Mouse (Mus musculus): ENCODE results near the gene Defb13. TPM values are rescaled to one million over a fixed set of nuclear protein-coding genes. Genes with fewer than 3 reads are reported as not detected.
"Not testable (repeated sequence)": the region's sequence is repeated elsewhere in the genome, so short reads cannot be mapped to it uniquely, and the experiment has no call there.

The Defb13 gene
- not detected in 2 replicates for polyA plus RNA-seq (2015; fragmentation: Nextera tagmentation; extraction: Ambion mirVana)

DNA sequence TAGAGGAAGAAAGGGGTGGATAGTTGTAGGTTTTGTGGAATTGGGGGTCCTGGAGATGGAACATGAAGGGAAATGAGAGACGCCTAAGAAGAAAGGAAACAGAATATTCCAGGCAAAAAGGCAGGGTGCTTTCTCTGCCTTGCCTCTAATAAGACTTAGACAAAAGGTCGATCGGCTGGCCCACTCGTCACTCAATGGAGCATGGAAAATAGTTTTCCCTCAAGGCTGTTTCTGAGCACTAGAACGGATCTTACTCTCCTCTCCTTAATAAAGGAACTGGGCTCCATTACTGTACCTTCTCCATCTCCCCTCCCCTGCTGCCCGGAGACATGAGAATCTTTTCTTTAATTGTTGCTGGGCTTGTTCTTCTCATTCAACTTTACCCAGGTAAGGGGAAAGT is at the start of gene Defb13:
Gene Defb13 (plus strand): TSS at position 301 of the 400 bp plus-strand sequence.
- H3K4me2 ChIP-seq (ENCODE audit: low read depth, low read length): no peak within 1 kb of the TSS
- no peaks in the 10 kb centered on the region for H3K27me3 ChIP-seq (ENCODE audit: control insufficient read depth, insufficient read depth, low read length)
- H3K9ac ChIP-seq (ENCODE audit: low read length): no peak within 1 kb of the TSS
- no peak within 1 kb of the TSS for H3K4me3 ChIP-seq (replicated peaks; ENCODE audit: low read length)
- no peaks in the 10 kb centered on the region for H3K4me1 ChIP-seq (ENCODE audit: control insufficient read depth, insufficient read depth, low read length)
- H3K9me3 ChIP-seq (replicated peaks; ENCODE audit: control insufficient read depth, low read length): no peaks in the 10 kb centered on the region
- H3K27ac ChIP-seq (ENCODE audit: low read length): no peak within 1 kb of the TSS
- ATAC-seq (ENCODE audit: insufficient read depth, low FRiP score): no peak
- WGBS: 81% methylated on average over 6 of the region's 6 CpGs
- no peaks in the 10 kb centered on the region for H3K36me3 ChIP-seq (ENCODE audit: control insufficient read depth, insufficient read depth, low read length)

- not testable (repeated sequence) for ATAC-seq (ENCODE audit: insufficient read depth, low FRiP score)
These were observed 40.3 kb upstream of the Defb13 start, which contains the start of gene Defb11 for GRCm38 (mm10) chr8:21906290-21906689. Gene Defb11 (minus strand): TSS chr8:21906412.

DNA sequence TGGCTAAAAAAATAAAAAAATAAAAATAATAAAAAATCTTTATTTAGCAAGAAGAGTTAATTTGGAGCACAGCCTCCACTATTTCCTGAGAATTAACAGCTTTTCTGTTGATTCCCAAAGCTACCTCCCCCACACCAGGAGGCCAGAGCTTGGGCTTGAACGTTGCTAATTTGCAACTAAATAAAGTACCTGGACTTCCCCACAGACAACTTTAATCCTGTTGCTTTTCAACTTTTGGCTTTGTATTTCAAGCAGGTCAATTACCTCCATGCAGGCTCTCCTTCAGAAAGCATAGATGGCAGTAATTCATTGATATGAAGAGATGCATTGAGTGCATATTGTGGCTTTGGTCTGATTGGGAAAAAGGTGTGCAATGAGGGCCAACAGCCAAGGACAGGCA is 34.6 kb upstream of the Defb13 start:
- Histone ChIP-seq H3K9me3 (replicated peaks; ENCODE audit: control insufficient read depth, low read length) (no peaks in the 10 kb centered on the region), H3K9ac (ENCODE audit: low read length) (no peak overlapping the region), H3K27me3 (ENCODE audit: control insufficient read depth, insufficient read depth, low read length) (no peaks in the 10 kb centered on the region), H3K4me3 (replicated peaks; ENCODE audit: low read length) (no peak overlapping the region), H3K27ac (ENCODE audit: low read length) (no peak overlapping the region), H3K36me3 (ENCODE audit: control insufficient read depth, insufficient read depth, low read length) (no peaks in the 10 kb centered on the region), H3K4me2 (ENCODE audit: low read depth, low read length) (no peak overlapping the region), H3K4me1 (ENCODE audit: control insufficient read depth, insufficient read depth, low read length) (no peaks in the 10 kb centered on the region)
- WGBS: 19% methylated on average over 1 of the region's 1 CpGs
- no peak for ATAC-seq (ENCODE audit: insufficient read depth, low FRiP score)

More at GRCm38 (mm10) chr8:21906290-21906689, 40.3 kb upstream of the Defb13 start, which contains the start of gene Defb11:
- not testable (repeated sequence) for H3K36me3 ChIP-seq (ENCODE audit: control insufficient read depth, insufficient read depth, low read length); H3K4me3 ChIP-seq (replicated peaks; ENCODE audit: low read length); H3K4me1 ChIP-seq (ENCODE audit: control insufficient read depth, insufficient read depth, low read length); H3K9me3 ChIP-seq (replicated peaks; ENCODE audit: control insufficient read depth, low read length); H3K27me3 ChIP-seq (ENCODE audit: control insufficient read depth, insufficient read depth, low read length); H3K27ac ChIP-seq (ENCODE audit: low read length); H3K9ac ChIP-seq (ENCODE audit: low read length); H3K4me2 ChIP-seq (ENCODE audit: low read depth, low read length)

DNA sequence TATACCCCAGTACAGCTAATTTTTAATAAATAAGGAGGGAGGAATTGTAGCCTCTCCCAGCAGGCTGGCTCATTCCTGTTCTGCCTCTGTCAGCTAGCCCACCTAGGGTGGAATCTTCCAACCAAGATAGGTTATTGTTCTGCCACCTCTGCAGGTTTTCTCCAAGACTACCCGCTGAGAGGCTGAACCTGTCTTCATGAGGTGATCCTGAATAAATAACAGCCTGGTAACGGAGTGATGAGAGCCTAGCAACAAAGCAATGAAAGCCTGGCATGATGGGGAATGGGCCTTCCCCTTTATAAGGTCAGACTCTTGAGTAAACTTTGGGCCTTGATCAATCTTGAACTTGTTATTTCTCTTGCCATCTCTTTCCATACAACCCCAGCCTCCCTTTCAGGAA is 34.0 kb upstream of the Defb13 start:
- 15% methylated on average over 2 of the region's 2 CpGs for WGBS
- Histone ChIP-seq H3K36me3 (ENCODE audit: control insufficient read depth, insufficient read depth, low read length) (no peaks in the 10 kb centered on the region), H3K9ac (ENCODE audit: low read length) (no peak overlapping the region), H3K4me2 (ENCODE audit: low read depth, low read length) (no peak overlapping the region), H3K27me3 (ENCODE audit: control insufficient read depth, insufficient read depth, low read length) (no peaks in the 10 kb centered on the region), H3K27ac (ENCODE audit: low read length) (no peak overlapping the region), H3K9me3 (replicated peaks; ENCODE audit: control insufficient read depth, low read length) (no peaks in the 10 kb centered on the region), H3K4me3 (replicated peaks; ENCODE audit: low read length) (no peak overlapping the region), H3K4me1 (ENCODE audit: control insufficient read depth, insufficient read depth, low read length) (no peaks in the 10 kb centered on the region)
- no peak for ATAC-seq (ENCODE audit: insufficient read depth, low FRiP score)

GRCm38 (mm10) chr8:21915625-21916024 is 30.9 kb upstream of the Defb13 start:
- no peak for ATAC-seq (ENCODE audit: insufficient read depth, low FRiP score)
- Histone ChIP-seq H3K27ac (ENCODE audit: low read length) (no peak overlapping the region), H3K4me1 (ENCODE audit: control insufficient read depth, insufficient read depth, low read length) (no peaks in the 10 kb centered on the region), H3K9me3 (replicated peaks; ENCODE audit: control insufficient read depth, low read length) (no peaks in the 10 kb centered on the region), H3K4me2 (ENCODE audit: low read depth, low read length) (no peak overlapping the region), H3K27me3 (ENCODE audit: control insufficient read depth, insufficient read depth, low read length) (no peaks in the 10 kb centered on the region), H3K4me3 (replicated peaks; ENCODE audit: low read length) (no peak overlapping the region), H3K9ac (ENCODE audit: low read length) (no peak overlapping the region), H3K36me3 (ENCODE audit: control insufficient read depth, insufficient read depth, low read length) (no peaks in the 10 kb centered on the region)
- 83% methylated on average over 3 of the region's 3 CpGs for WGBS

DNA sequence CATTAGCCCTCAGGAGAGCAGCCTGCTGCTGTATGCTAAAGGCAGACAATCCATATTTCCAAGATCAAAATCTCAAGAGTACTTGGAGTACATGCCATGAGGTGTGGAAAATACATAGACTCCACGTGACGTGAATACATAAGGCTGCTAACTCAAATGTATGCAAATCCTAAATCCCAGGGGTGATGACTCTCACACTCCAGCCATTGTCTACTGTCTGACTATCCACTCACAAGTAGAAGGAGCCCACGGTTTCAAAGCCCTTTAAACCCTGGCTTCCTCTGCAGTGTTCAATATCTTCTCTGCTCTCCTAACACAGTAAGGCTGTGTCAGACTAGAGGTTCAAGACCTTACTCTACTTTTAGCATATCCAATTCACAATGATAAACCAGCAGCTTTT is 15.8 kb upstream of the Defb13 start:
- 80% methylated on average over 3 of the region's 3 CpGs for WGBS
- not testable (repeated sequence) for H3K9ac ChIP-seq (ENCODE audit: low read length); H3K27ac ChIP-seq (ENCODE audit: low read length); H3K36me3 ChIP-seq (ENCODE audit: control insufficient read depth, insufficient read depth, low read length); H3K4me3 ChIP-seq (replicated peaks; ENCODE audit: low read length); H3K4me1 ChIP-seq (ENCODE audit: control insufficient read depth, insufficient read depth, low read length); H3K27me3 ChIP-seq (ENCODE audit: control insufficient read depth, insufficient read depth, low read length); ATAC-seq (ENCODE audit: insufficient read depth, low FRiP score); H3K4me2 ChIP-seq (ENCODE audit: low read depth, low read length); H3K9me3 ChIP-seq (replicated peaks; ENCODE audit: control insufficient read depth, low read length)

DNA sequence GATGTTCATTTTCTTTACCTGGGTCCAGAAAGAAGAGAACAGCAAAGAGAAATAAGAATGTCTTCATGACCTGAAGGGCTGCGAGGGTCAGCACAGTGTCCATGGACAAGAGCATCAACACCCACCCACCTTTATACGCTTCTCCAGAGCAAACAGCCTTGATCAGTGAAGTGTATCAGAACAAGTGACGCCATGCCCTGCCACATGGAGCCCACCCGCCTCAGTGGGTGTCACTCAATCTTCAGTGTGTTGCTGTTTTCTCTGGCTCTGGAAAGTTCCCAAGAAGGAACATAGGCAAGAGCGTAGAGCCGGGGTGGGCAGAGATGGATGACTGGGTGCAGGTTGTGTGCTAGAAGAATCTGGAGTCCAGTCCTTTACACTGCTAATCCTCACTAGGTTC is 14.0 kb upstream of the Defb13 start, which contains the start of gene Defb15:
Gene Defb15 (minus strand): TSS at position 101 of the 400 bp plus-strand sequence.
- Histone ChIP-seq H3K4me1 (ENCODE audit: control insufficient read depth, insufficient read depth, low read length) (no peaks in the 10 kb centered on the region), H3K4me3 (replicated peaks; ENCODE audit: low read length) (no peak within 1 kb of the TSS), H3K9me3 (replicated peaks; ENCODE audit: control insufficient read depth, low read length) (no peaks in the 10 kb centered on the region), H3K4me2 (ENCODE audit: low read depth, low read length) (no peak within 1 kb of the TSS), H3K27ac (ENCODE audit: low read length) (no peak within 1 kb of the TSS), H3K27me3 (ENCODE audit: control insufficient read depth, insufficient read depth, low read length) (no peaks in the 10 kb centered on the region), H3K9ac (ENCODE audit: low read length) (no peak within 1 kb of the TSS), H3K36me3 (ENCODE audit: control insufficient read depth, insufficient read depth, low read length) (no peaks in the 10 kb centered on the region)
- 91% methylated on average over 6 of the region's 6 CpGs for WGBS
- no peak for ATAC-seq (ENCODE audit: insufficient read depth, low FRiP score)

GRCm38 (mm10) chr8:21938052-21938451 is 8.5 kb upstream of the Defb13 start, which contains the start of gene Defb35:
Gene Defb35 (plus strand): TSS chr8:21938352.
- H3K4me2 ChIP-seq (ENCODE audit: low read depth, low read length); H3K27me3 ChIP-seq (ENCODE audit: control insufficient read depth, insufficient read depth, low read length); H3K9ac ChIP-seq (ENCODE audit: low read length); H3K4me3 ChIP-seq (replicated peaks; ENCODE audit: low read length); H3K4me1 ChIP-seq (ENCODE audit: control insufficient read depth, insufficient read depth, low read length); H3K27ac ChIP-seq (ENCODE audit: low read length); ATAC-seq (ENCODE audit: insufficient read depth, low FRiP score); H3K9me3 ChIP-seq (replicated peaks; ENCODE audit: control insufficient read depth, low read length); H3K36me3 ChIP-seq (ENCODE audit: control insufficient read depth, insufficient read depth, low read length): not testable (repeated sequence)
- 81% methylated on average over 4 of the region's 4 CpGs for WGBS

DNA sequence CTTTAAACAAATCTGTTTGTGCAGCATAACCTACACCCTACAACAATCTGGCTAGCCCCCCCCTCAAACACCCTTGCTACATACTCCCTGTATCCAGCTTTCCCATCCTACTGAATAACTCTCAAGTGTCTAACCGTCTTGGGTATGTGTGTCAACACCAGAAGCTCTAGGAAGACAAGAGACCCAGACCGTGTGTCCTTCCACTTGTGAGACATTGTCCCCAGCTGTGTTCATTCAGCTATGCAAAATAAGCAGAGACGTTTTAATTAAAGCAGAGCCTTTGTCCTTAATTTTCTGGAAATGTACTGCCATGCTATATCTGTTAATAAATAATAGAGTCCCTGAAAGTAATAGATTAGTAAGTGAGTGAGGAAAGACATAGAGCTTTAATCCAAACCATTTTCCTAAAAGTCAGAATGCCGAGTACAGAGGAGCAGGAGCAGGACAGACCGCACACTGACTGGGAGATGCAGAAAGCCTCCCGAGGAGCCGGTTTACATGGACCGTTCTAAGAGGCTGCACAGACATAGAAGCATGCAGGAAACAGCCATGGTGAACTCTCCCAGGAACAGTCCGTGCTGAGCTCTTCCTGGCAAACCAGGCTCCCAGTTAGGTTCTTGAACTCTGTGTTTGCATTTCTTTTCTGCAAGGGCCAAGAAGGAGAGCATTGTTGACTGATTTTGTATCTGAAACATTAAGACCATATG is 902 bp downstream of the Defb13 start:
- H3K9ac ChIP-seq (ENCODE audit: low read length): no peak overlapping the region
- H3K4me1 ChIP-seq (ENCODE audit: control insufficient read depth, insufficient read depth, low read length): no peaks in the 10 kb centered on the region
- H3K4me3 ChIP-seq (replicated peaks; ENCODE audit: low read length): no peak overlapping the region
- no peak overlapping the region for H3K27ac ChIP-seq (ENCODE audit: low read length)
- no peak for ATAC-seq (ENCODE audit: insufficient read depth, low FRiP score)
- H3K27me3 ChIP-seq (ENCODE audit: control insufficient read depth, insufficient read depth, low read length): no peaks in the 10 kb centered on the region
- H3K36me3 ChIP-seq (ENCODE audit: control insufficient read depth, insufficient read depth, low read length): no peaks in the 10 kb centered on the region
- H3K9me3 ChIP-seq (replicated peaks; ENCODE audit: control insufficient read depth, low read length): no peaks in the 10 kb centered on the region
- 62% methylated on average over 9 of the region's 9 CpGs for WGBS
- no peak overlapping the region for H3K4me2 ChIP-seq (ENCODE audit: low read depth, low read length)

All from stomach, embryonic 16.5 days (tissue).